Mouse (Mus musculus): ENCODE results near the gene Kctd11.

DNA sequence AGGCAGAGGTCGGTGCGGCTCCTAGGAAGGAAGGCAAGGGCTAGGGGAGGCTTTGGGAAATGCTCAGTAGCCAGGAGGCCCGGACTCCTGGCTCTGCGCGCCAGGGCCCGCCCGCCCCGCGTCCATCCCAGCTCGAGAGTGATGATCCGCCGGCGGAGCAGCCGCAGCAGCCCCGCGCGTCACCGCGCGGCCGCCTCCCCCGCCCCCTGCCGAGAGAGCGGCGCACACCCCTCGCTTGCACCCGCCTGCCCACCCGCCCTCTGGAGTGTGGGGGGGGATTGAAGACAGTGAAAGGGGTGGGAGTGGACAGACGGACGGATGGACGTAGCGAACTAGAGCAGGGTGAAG is 43.6 kb downstream of the Kctd11 start, which contains the start of gene Nlgn2:
- no peak for TF ChIP-seq CTCF (IDR thresholded peaks at IDR 0.05; ENCODE audit: low read depth, low read length)
- TF ChIP-seq EP300 (IDR thresholded peaks at IDR 0.05; ENCODE audit: insufficient read depth, low read depth, low read length): no peak
- no peak for TF ChIP-seq POLR2A (IDR thresholded peaks at IDR 0.05; ENCODE audit: insufficient read depth, low read length)

Measured in ES-Bruce4 (cell line).